Mouse (Mus musculus): Measurements from ENCODE around the gene Ddb2.
A peak's percentile ranks its signal among the peaks of the same experiment; 100 is the strongest.

Gene Ddb2

DNA sequence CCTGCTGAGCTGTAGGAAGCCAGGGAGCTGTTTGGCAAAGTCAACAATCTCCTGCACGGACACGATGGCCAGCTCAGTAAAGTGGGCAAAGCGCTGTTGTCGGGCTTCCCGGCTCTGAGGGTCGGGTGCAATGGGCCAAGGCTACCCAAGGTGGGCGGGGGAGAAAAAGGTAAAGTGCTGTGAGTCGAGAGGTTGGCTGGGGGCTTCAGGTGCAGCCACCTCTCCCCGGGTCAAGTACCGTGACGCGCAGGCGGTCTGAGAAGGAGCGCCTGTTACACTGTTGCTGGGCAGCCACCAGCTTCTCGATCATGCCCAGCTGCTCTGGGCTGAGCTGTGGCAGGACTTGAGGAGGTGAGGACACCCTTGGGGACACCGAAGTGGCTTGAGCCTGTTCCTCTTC lies 46.3 kb downstream of the Ddb2 start:
- DNase-seq (ENCODE audit: low read depth, low spot score): peak; percentile 13

GRCm38 (mm10) chr2:91187431-91187830 lies 49.4 kb downstream of the Ddb2 start:
- no peak for DNase-seq (ENCODE audit: low read depth, low spot score)

DNA sequence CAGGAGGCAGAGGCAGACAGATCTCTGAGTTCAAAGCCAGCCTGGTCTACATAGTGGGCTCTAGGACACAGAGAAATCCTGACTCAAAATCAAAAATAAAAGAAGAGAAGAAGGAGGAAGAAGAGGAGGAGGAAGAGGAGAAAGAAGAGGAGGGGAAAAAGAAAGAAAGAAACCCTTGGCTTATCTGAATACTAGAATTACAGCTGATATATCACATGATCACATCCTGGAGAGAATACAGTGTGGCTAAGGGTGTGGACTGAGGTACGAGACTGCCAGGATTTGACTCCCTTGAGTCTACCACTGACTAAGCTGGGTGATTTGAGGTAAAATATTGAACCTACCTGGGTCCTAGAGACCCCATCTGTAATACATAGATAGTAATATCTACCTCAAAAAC lies 50.6 kb downstream of the Ddb2 start:
- no peak for DNase-seq (ENCODE audit: low read depth, low spot score)

- DNase-seq (ENCODE audit: low read depth, low spot score): peak; percentile 39
Observed at GRCm38 (mm10) chr2:91183711-91184405, 52.9 kb downstream of the Ddb2 start, which contains the start of gene Madd. Madd (minus strand) TSS chr2:91183837.

DNA sequence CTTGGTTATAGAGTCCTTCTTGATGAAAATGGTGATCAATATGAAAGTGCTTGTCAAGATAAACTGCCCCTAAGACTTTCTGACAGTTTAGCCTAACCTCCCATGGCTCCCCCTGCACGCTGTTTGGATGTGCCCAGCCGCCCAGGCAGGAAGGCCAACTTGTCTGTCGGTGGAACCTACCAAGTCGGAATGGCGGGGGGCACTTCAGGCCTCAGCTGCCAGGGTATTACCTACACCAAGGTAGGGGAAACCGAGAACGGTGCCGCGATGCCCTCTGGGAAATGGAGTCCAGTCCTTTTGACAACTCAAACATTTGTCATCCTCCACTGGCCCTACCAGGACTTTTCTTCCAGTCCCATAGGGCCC lies 53.7 kb downstream of the Ddb2 start:
- DNase-seq (ENCODE audit: low read depth, low spot score): peak; percentile 99

- DNase-seq (ENCODE audit: low read depth, low spot score): peak; percentile 93
Observed at GRCm38 (mm10) chr2:91182405-91183147, 54.2 kb downstream of the Ddb2 start.

DNA sequence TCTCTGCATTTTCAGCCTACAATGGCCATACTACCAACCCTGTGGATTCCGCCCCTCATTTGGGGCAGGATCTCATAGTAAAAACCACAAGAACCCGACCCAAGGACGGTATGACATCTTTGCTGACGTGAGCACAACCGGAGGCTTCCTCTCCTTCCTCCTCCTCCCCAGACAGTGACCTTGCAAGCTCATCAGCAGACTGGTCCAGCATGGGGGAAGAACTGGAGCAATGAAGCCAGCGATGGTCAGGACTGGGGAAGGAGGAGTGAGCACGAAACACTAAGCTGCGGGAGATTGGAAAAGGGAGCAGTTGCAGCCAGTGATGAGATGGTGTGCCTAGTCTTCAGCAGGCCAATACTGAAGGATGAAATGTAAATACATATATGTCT lies 54.8 kb downstream of the Ddb2 start:
- DNase-seq (ENCODE audit: low read depth, low spot score): no peak

DNA sequence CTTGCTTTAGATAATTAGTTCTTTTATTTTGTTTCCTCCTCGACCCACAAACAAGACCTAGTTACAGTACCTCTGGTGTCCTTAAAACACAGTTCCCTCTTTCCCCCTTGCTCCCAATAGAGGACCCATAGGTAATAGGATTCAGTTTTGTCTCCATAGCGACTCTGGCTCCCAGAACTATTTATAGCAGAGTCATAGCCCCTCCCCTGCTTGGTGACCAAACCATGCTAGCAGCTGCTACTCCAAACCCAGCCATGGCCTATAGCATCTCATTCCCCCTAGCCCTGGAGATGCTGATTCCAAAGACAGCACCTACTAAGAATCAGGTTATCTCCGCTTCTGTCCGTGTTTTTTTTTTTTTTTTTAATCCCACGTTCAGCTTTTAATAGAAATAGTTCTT lies 56.1 kb downstream of the Ddb2 start:
- DNase-seq (ENCODE audit: low read depth, low spot score): no peak

DNA sequence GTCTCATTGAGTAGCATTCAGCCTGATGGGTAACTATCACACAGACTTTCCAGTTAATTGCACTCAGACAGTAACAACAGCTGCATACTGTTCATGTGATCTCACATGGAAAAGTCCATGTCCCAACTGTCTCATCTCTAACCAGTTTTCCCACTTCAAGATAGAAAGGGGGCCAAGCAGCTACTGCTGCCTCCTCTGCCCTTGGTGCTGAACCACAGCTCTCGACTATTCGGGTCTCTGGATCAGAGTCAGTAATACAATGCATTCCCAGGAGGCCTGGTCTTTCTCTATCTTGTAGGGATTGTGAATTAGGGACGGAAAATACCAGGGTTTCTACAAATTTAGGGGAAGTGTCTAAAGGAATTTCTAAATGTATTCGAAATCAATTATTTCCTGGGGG lies 57.0 kb downstream of the Ddb2 start:
- no peak for DNase-seq (ENCODE audit: low read depth, low spot score)

DNA sequence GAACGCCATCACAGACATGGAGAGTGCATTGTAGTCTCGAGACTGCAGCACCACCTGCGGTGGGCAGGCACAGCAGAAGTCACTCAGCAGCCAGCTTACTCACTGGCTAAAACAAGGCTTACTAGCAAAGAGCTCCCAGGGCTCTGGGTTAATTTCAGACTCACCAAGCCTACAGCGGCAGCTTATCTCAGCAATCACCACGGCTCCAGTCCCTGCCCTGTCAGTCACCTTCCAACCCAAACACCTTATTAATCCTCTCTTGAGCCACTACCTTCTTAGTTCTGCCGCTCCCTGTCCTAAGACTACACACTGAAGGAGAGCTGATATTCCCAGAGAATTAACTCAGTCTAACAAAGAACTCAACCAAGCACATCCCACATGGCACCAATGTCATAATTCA lies 60.5 kb downstream of the Ddb2 start:
- DNase-seq (ENCODE audit: low read depth, low spot score): no peak

DNA sequence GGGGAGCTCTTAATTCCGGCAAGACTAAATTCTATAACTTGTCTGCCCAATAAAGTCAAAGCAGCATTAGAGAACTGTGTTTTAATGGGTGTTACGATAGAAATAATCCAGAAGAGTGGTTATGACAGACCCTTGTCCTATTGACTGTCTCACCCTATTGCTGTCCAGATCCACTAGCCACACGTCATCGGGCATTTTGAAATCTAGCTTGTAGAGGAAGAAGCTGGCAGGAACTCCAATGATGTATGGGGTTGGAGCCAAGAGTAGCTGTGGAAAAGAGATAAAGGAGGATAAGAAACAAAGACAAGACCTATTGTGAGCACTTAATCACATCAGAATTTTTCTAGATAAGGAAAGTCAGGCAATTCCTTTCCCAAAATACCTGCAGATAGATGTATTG lies 61.3 kb downstream of the Ddb2 start:
- DNase-seq (ENCODE audit: low read depth, low spot score): no peak

- DNase-seq (ENCODE audit: low read depth, low spot score): no peak
Observed at GRCm38 (mm10) chr2:91169587-91170322, 67.0 kb downstream of the Ddb2 start.

DNA sequence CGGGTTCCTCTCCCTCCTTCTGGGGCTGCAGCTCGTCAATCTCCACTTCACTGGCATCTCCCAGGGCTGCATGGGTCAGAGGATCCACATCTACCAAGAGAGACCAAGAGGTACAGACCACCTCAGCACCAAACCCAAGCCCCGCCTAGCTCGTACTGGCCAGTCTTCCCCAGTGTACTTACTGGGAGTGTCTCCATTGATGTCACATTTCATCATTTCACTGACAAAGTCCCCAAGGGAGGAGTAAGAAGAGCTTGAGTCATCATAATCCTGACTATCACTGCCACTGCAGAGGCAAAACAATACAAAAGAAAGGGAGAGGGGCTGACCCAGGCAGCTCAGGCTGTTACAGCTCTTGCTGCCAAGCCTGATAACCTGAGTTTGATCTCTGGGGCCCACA lies 69.2 kb downstream of the Ddb2 start:
- no peak for DNase-seq (ENCODE audit: low read depth, low spot score)

- no peak for DNase-seq (ENCODE audit: low read depth, low spot score)
Observed at GRCm38 (mm10) chr2:91164991-91165390, 71.8 kb downstream of the Ddb2 start.

DNA sequence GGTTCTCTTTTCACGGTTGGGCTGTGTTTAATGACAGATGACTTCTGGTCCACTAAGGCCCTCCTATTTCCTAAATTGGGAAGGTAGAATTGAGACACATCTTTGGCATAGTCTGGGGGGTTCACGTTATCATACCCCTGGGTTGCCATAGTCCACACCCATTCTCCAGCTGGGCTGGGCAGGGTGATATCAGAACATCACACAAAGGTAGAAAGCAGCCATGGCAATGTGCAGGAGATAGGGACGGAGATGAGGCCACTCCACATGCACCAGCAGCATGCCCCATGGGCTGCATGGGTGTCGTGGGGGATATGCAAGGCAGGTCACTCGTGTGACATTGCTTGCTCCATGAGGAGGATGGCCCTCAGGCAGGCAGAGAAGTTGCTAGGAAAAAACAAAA lies 73.2 kb downstream of the Ddb2 start:
- DNase-seq (ENCODE audit: low read depth, low spot score): no peak

GRCm38 (mm10) chr2:91162952-91163351 lies 73.8 kb downstream of the Ddb2 start:
- no peak for DNase-seq (ENCODE audit: low read depth, low spot score)

Measured in ZHBTc4 (cell line).